Mouse (Mus musculus) G1E (cell line): ENCODE results near the gene Pik3r1. TPM values are rescaled to one million over a fixed set of nuclear protein-coding genes. Genes with fewer than 3 reads are reported as not detected.
A peak's percentile ranks its signal among the peaks of the same experiment; 100 is the strongest.

Source experiments
- ATAC-seq: 2 replicates; pipeline ENCODE4 v1.8.0; 2016; ENCODE audit warnings: mild to moderate bottlenecking; ENCODE audit not compliant: insufficient number of reproducible peaks, poor library complexity, low FRiP score, severe bottlenecking; ENCODE audit errors: extremely low read depth
- DNase-seq: peaks from one replicate; pipeline ENCODE4 v3.0.0; 2012; ENCODE audit warnings: low spot score
- H3K27me3 ChIP-seq: 2 replicates; pipeline ENCODE4 v1.6.1; 2012; ENCODE audit warnings: mild to moderate bottlenecking, low read length, inconsistent platforms; ENCODE audit not compliant: insufficient read depth
- H3K36me3 ChIP-seq: replicated peaks from 2 replicates; pipeline ENCODE3; 2012; ENCODE audit warnings: mild to moderate bottlenecking, inconsistent platforms
- H3K4me1 ChIP-seq: 2 replicates; pipeline ENCODE4 v1.6.1; 2012; ENCODE audit warnings: low read depth, low read length, inconsistent platforms, mixed read lengths; ENCODE audit not compliant: insufficient read depth
- H3K4me3 ChIP-seq: 2 replicates; pipeline ENCODE4 v1.5.1; 2012; ENCODE audit warnings: low read depth, mild to moderate bottlenecking, inconsistent platforms, low read length, moderate library complexity, mixed read lengths
- H3K9me3 ChIP-seq: replicated peaks from 2 replicates; pipeline ENCODE4 v1.6.1; 2012; ENCODE audit warnings: inconsistent platforms
- CTCF ChIP-seq: IDR thresholded peaks from 2 replicates; pipeline ENCODE4 v1.5.1; 2012; ENCODE audit warnings: low read depth, low read length, inconsistent platforms, mixed read lengths
- GATA1 ChIP-seq: IDR thresholded peaks from 2 replicates; pipeline ENCODE4 v1.6.1; 2012; ENCODE audit warnings: borderline replicate concordance, low read length, inconsistent platforms, mixed read lengths
- GATA2 ChIP-seq: IDR thresholded peaks from 2 replicates; pipeline ENCODE4 v1.6.1; 2012; ENCODE audit warnings: low read depth, low read length, inconsistent platforms, borderline replicate concordance
- POLR2AphosphoS5 ChIP-seq: IDR thresholded peaks from 2 replicates; pipeline ENCODE4 v1.6.1; 2012; ENCODE audit warnings: low read depth, low read length, inconsistent platforms; ENCODE audit not compliant: insufficient replicate concordance
- TAL1 ChIP-seq: conservative IDR thresholded peaks from 2 replicates; pipeline ENCODE4 v1.6.1; 2012; ENCODE audit warnings: low read depth, low read length, inconsistent platforms, mixed read lengths
- polyA plus RNA-seq: library from polyadenylated mRNA; stranded (reverse); fragments of >175 nt; gene quantifications from 2 replicates; pipeline ENCODE4 v1.2.3, GENCODE M21; 2012
- total RNA-seq, 2 experiments: library from RNA; stranded (forward) in 1 of 2; stranded (reverse) in 1 of 2; fragments of 200-1000 nt in 1 of 2; fragments of >200 nt in 1 of 2; fragmentation: Nextera tagmentation in 1 of 2; gene quantifications; 2 replicates each; pipeline ENCODE4 v1.2.3; 2014 to 2017

Pik3r1 gene
- total and polyA plus RNA-seq, 3 experiments, result 9.3 to 150 (median 111) TPM

DNA sequence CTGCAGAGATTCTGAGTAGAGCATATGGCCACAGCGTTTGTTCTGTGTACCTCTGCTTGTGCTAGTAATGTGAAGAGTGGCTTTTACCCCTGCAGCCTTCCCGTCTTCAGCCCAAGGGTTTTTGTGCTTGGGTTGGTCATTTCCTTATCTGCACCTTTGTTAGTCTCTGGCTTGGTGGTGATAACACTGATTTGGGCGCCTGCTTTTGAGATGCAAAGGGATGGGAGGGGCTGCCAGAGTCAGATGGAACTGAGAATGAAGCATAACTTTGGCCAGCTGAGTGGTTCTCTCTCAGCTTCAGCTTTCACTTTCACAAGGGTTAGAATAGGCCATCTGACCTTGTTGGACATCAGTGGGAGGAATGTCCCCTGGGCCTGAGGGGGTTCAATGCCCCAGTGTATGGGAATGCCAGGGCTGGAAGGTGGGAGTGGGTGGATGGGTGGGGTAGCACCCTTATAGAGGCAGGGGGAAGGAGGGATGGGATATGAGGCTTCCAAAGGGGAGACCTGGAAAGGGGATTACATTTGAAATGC is 37.6 kb upstream of the Pik3r1 start:
- Histone ChIP-seq H3K4me1 (peaks cover 22% of the 10 kb centered on the region), H3K9me3 (no peaks in the 10 kb centered on the region), H3K36me3 (no peaks in the 10 kb centered on the region), H3K27me3 (peaks cover 48% of the 10 kb centered on the region), H3K4me3 (no peak overlapping the region)
- TF ChIP-seq TAL1 (0 out of 2 replicates have a peak, but pooled peaks have one; percentile 26), CTCF (no peak)
- ATAC-seq (peak; percentile 86), DNase-seq (no peak)

- ATAC-seq (no peak), DNase-seq (no peak)
- Histone ChIP-seq H3K9me3 (no peaks in the 10 kb centered on the region), H3K36me3 (no peaks in the 10 kb centered on the region), H3K4me3 (no peak overlapping the region), H3K27me3 (peaks cover 41% of the 10 kb centered on the region), H3K4me1 (peaks cover 47% of the 10 kb centered on the region)
- TF ChIP-seq TAL1 (no peak), GATA2 (no peak), GATA1 (no peak), POLR2AphosphoS5 (no peak), CTCF (no peak)
These were observed 33.6 kb upstream of the Pik3r1 start for GRCm38 (mm10) chr13:101801372-101802186.

- ATAC-seq, result no peak
- Histone ChIP-seq H3K4me1 (peaks cover 47% of the 10 kb centered on the region), H3K4me3 (no peak overlapping the region), H3K9me3 (no peaks in the 10 kb centered on the region), H3K36me3 (no peaks in the 10 kb centered on the region), H3K27me3 (peaks cover 41% of the 10 kb centered on the region)
- no peak for TF ChIP-seq GATA2
- TF ChIP-seq GATA1, result no peak
- no peak for TF ChIP-seq POLR2AphosphoS5
- no peak for TF ChIP-seq CTCF
- no peak for TF ChIP-seq TAL1
- DNase-seq, result no peak
These were observed 32.9 kb upstream of the Pik3r1 start for GRCm38 (mm10) chr13:101800833-101801371.

- no peaks in the 10 kb centered on the region for H3K36me3 ChIP-seq
- H3K4me3 ChIP-seq, result no peak overlapping the region
- peaks cover 39% of the 10 kb centered on the region for H3K4me1 ChIP-seq
- ATAC-seq (no peak), DNase-seq (no peak)
- H3K9me3 ChIP-seq, result no peaks in the 10 kb centered on the region
- TF ChIP-seq CTCF (no peak), GATA2 (no peak), GATA1 (no peak), POLR2AphosphoS5 (no peak), TAL1 (no peak)
- peaks cover 45% of the 10 kb centered on the region for H3K27me3 ChIP-seq
These were observed 32.1 kb upstream of the Pik3r1 start for GRCm38 (mm10) chr13:101800021-101800596.

- peaks cover 41% of the 10 kb centered on the region for H3K27me3 ChIP-seq
- DNase-seq (no peak), ATAC-seq (no peak)
- no peak overlapping the region for H3K4me3 ChIP-seq
- TF ChIP-seq TAL1, result no peak
- TF ChIP-seq GATA2, result no peak
- no peak for TF ChIP-seq POLR2AphosphoS5
- no peak for TF ChIP-seq GATA1
- TF ChIP-seq CTCF, result no peak
- no peaks in the 10 kb centered on the region for H3K36me3 ChIP-seq
- H3K4me1 ChIP-seq, result peaks cover 32% of the 10 kb centered on the region
- no peaks in the 10 kb centered on the region for H3K9me3 ChIP-seq
These were observed 31.3 kb upstream of the Pik3r1 start for GRCm38 (mm10) chr13:101799318-101799717.

- peaks cover 27% of the 10 kb centered on the region for H3K4me1 ChIP-seq
- peak; percentile 64 for ATAC-seq
- TF ChIP-seq POLR2AphosphoS5 (no peak), GATA1 (no peak), CTCF (no peak), TAL1 (no peak), GATA2 (no peak)
- no peaks in the 10 kb centered on the region for H3K9me3 ChIP-seq
- no peak overlapping the region for H3K4me3 ChIP-seq
- H3K36me3 ChIP-seq, result no peaks in the 10 kb centered on the region
- peaks cover 35% of the 10 kb centered on the region for H3K27me3 ChIP-seq
- DNase-seq, result peak; percentile 16
These were observed 30.5 kb upstream of the Pik3r1 start for GRCm38 (mm10) chr13:101798522-101798921.
